14 mouse cellular contexts compared by ENCODE assay signal in the genomic region with DNA sequence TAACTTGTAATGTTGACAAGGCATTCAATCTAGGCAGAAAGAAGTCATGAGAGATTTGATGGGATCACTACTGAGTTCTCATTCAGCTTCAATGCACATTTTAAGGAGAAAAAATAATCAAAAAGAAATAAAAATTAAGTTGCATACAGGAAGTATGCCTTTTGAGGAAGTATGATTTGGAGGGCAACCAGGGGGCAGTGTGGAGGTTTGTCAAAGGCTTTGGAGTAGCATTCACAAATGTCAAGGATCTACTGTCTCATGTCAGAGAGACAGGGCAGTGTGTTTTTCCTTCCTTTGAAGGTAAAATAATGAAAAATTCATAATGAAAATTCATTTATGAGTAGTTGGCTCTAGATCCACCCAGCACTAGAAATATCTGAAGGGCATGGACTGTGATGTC. TPM values are rescaled to one million over a fixed set of nuclear protein-coding genes. Genes with fewer than 3 reads are reported as not detected.
DNase-seq lines count a peak whose midpoint lies in the region; ATAC-seq and TF ChIP-seq lines count a peak whose summit lies in the region.
"Had no signal": no experiment of that assay in that cellular context is flagged by ENCODE, and none has a peak within 500 bp of the region (broad histone marks: within the 10 kb centered on the region; RNA-seq: fewer than 3 reads in every experiment).

No protein-coding gene starts in this region.

- H3K4me2 ChIP-seq in lung, postnatal 0 days (replicated peaks; ENCODE audit: low read depth, low read length), result no peak overlapping the region
- H3K4me2 ChIP-seq in stomach, postnatal 0 days (replicated peaks; ENCODE audit: low read depth), result no peak overlapping the region
- no peak overlapping the region for H3K4me2 ChIP-seq in midbrain, embryonic 15.5 days
- H3K4me2 ChIP-seq: heart, embryonic 12.5 days had no signal

- TF ChIP-seq EP300 in lung, postnatal 0 days (IDR thresholded peaks at IDR 0.05), result no peak
- TF ChIP-seq EP300 in stomach, postnatal 0 days (optimal IDR thresholded peaks at IDR 0.05), result no peak

- H3K9me3 ChIP-seq in lung, postnatal 0 days (ENCODE audit: low read length), result no peaks in the 10 kb centered on the region
- H3K9me3 ChIP-seq in stomach, postnatal 0 days (ENCODE audit: control insufficient read depth, low read length), result no peaks in the 10 kb centered on the region
- no peaks in the 10 kb centered on the region for H3K9me3 ChIP-seq in midbrain, embryonic 15.5 days
- H3K9me3 ChIP-seq: heart, embryonic 12.5 days had no signal

- no peak for DNase-seq in lung, postnatal 0 days (ENCODE audit: low spot score)
- DNase-seq in lung, postnatal 14 days, result no peak
- peak; percentile 22 for DNase-seq in adrenal gland, postnatal 25 days
- DNase-seq in stomach, postnatal 0 days (ENCODE audit: low spot score), result no peak
- DNase-seq in frontal cortex, postnatal 10 days (ENCODE audit: low spot score in 2 of 2), result no peak
- DNase-seq in right cerebral cortex, postnatal 14 days, result no peak
- DNase-seq: cerebellum, adult 11-12 months; kidney, postnatal 10 days had no signal

- H3K27ac ChIP-seq in lung, postnatal 0 days (ENCODE audit: low read length), result no peak overlapping the region
- H3K27ac ChIP-seq in stomach, postnatal 0 days (replicated peaks), result no peak overlapping the region
- H3K27ac ChIP-seq in midbrain, embryonic 15.5 days, result no peak overlapping the region

- H3K36me3 ChIP-seq in lung, postnatal 0 days (ENCODE audit: insufficient read depth, low read length), result no peaks in the 10 kb centered on the region
- H3K36me3 ChIP-seq in stomach, postnatal 0 days (ENCODE audit: control insufficient read depth, insufficient read depth, low read length), result no peaks in the 10 kb centered on the region
- H3K36me3 ChIP-seq in midbrain, embryonic 15.5 days (replicated peaks), result no peaks in the 10 kb centered on the region
- H3K36me3 ChIP-seq: heart, embryonic 12.5 days had no signal

- H3K9ac ChIP-seq in lung, postnatal 0 days (replicated peaks; ENCODE audit: low read depth), result no peak overlapping the region
- H3K9ac ChIP-seq in stomach, postnatal 0 days (ENCODE audit: low read length), result no peak overlapping the region
- H3K9ac ChIP-seq in midbrain, embryonic 15.5 days, result no peak overlapping the region
- H3K9ac ChIP-seq: heart, embryonic 12.5 days had no signal

- no peak overlapping the region for H3K4me3 ChIP-seq in lung, postnatal 0 days (ENCODE audit: low read depth, low read length)
- no peak overlapping the region for H3K4me3 ChIP-seq in stomach, postnatal 0 days (ENCODE audit: low read depth, low read length)
- H3K4me3 ChIP-seq in midbrain, embryonic 15.5 days, result no peak overlapping the region
- H3K4me3 ChIP-seq: heart, embryonic 12.5 days had no signal

- ATAC-seq in lung, postnatal 0 days, result no peak
- ATAC-seq in CD4-positive, CD25-positive, alpha-beta regulatory T cell, adult 4 months, result peak; percentile 51
- ATAC-seq in stomach, postnatal 0 days (ENCODE audit: low FRiP score, low TSS enrichment), result no peak
- no peak for ATAC-seq in midbrain, embryonic 15.5 days (replicated peaks)

- peak; percentile 32 for TF ChIP-seq CTCF in lung, postnatal 0 days (IDR thresholded peaks at IDR 0.05)
- TF ChIP-seq CTCF in stomach, postnatal 0 days (IDR thresholded peaks at IDR 0.05; ENCODE audit: low read depth), result peak; percentile 37; the same call in 1 of the 2 replicates

- no peaks in the 10 kb centered on the region for H3K4me1 ChIP-seq in lung, postnatal 0 days (ENCODE audit: insufficient read depth, low read depth, low read length)
- 0 out of 2 replicates have a peak, but pooled peaks cover 2% of the 10 kb centered on the region for H3K4me1 ChIP-seq in stomach, postnatal 0 days (replicated peaks; ENCODE audit: control insufficient read depth, insufficient read depth)
- H3K4me1 ChIP-seq in midbrain, embryonic 15.5 days, result no peaks in the 10 kb centered on the region

- H3K27me3 ChIP-seq in lung, postnatal 0 days (replicated peaks; ENCODE audit: insufficient read depth, low read length), result no peaks in the 10 kb centered on the region
- H3K27me3 ChIP-seq in stomach, postnatal 0 days (ENCODE audit: control insufficient read depth, insufficient read depth, low read length), result no peaks in the 10 kb centered on the region
- no peaks in the 10 kb centered on the region for H3K27me3 ChIP-seq in midbrain, embryonic 15.5 days (replicated peaks)
- H3K27me3 ChIP-seq: heart, embryonic 12.5 days had no signal

RNA-seq across cellular contexts. Expression of a gene that starts 18.6 kb away (rescaled TPM):
- 0.23 TPM in 1 of 2 replicates, not detected in the other for polyA plus RNA-seq in lung, postnatal 0 days (2015; fragmentation: Nextera tagmentation; extraction: Ambion mirVana)
- polyA plus RNA-seq in CD4-positive, CD25-positive, alpha-beta regulatory T cell, adult 4 months (2017; shearing (Covaris generic)), result 1,000 to 10,000 TPM; 1,336 to 1,816 TPM
- total RNA-seq in adrenal gland, postnatal 25 days (2021), result not detected in 2 replicates
- polyA plus RNA-seq in stomach, postnatal 0 days (2015; fragmentation: Nextera tagmentation; extraction: Ambion mirVana), result 0.10 TPM in 1 of 2 replicates, not detected in the other
- not detected in 2 replicates for polyA plus RNA-seq in midbrain, embryonic 15.5 days (2015; fragmentation: Nextera tagmentation; extraction: Ambion mirVana)
- polyA plus RNA-seq: heart, embryonic 12.5 days; hindbrain, embryonic 11.5 days; neural tube, embryonic 11.5 days; stomach, embryonic 14.5 days had no signal

RNA-seq across cellular contexts. Expression of a gene that starts 25.1 kb away (rescaled TPM):
- 0.05 TPM in 1 of 2 replicates, not detected in the other for polyA plus RNA-seq in lung, postnatal 0 days (2015; fragmentation: Nextera tagmentation; extraction: Ambion mirVana)
- 100 to 1,000 TPM; 158 to 164 TPM for polyA plus RNA-seq in CD4-positive, CD25-positive, alpha-beta regulatory T cell, adult 4 months (2017; shearing (Covaris generic))
- not detected in 2 replicates for total RNA-seq in adrenal gland, postnatal 25 days (2021)
- polyA plus RNA-seq in stomach, postnatal 0 days (2015; fragmentation: Nextera tagmentation; extraction: Ambion mirVana), result 0.28 and 0.39 TPM in 2 replicates
- 3.1 and 3.3 TPM in 2 replicates for polyA plus RNA-seq in midbrain, embryonic 15.5 days (2015; fragmentation: Nextera tagmentation; extraction: Ambion mirVana)
- polyA plus RNA-seq: heart, embryonic 12.5 days had no signal

Comparison
In these comparisons a context has a peak if more than half of its experiments do, and no peak if none do; other contexts are left out.
1. RNA of a gene that starts 18.6 kb away (polyA plus RNA-seq): 1,336 to 1,816 TPM in CD4-positive, CD25-positive, alpha-beta regulatory T cell, adult 4 months; 0.23 TPM in lung, postnatal 0 days, 0.10 TPM in stomach, postnatal 0 days and not detected in midbrain, embryonic 15.5 days; every median in the first group is over 1,000 times any median in the second.
2. RNA of a gene that starts 25.1 kb away (polyA plus RNA-seq): 158 to 164 TPM in CD4-positive, CD25-positive, alpha-beta regulatory T cell, adult 4 months; 3.1 to 3.3 TPM in midbrain, embryonic 15.5 days, 0.28 to 0.39 TPM in stomach, postnatal 0 days and 0.05 TPM in lung, postnatal 0 days; every median in the first group is over 10 times any median in the second.